Mouse (Mus musculus): Measurements from ENCODE around the gene Itga8.

GRCm38 (mm10) chr2:12348914-12349313 is 47.2 kb upstream of the Itga8 start:
- TF ChIP-seq CTCF (IDR thresholded peaks at IDR 0.05) (no peak), EP300 (IDR thresholded peaks at IDR 0.05) (no peak)
